ENCODE assay signal across 15 mouse cellular contexts in the genomic region with DNA sequence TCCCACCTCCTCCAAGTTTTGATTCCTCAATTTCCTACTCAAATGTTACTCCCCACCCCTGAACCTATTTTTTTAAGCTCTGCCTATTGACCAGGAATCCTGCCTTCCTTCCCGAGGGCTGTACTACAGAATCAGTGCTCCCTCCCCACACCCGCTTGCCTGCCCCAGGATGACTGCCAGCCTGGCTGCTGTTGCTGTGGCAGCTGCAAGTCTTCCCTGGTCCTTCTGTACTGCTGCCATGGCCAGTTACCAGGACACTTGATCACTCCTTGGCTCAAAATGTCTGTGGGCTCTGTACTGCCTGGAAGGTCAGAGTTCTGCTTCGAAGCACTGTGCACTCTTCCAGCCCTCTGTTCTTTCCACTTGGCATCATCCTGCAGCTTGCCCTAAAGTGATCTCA. TPM values are rescaled to one million over a fixed set of nuclear protein-coding genes. Genes with fewer than 3 reads are reported as not detected.
DNase-seq lines count a peak whose midpoint lies in the region; ATAC-seq and TF ChIP-seq lines count a peak whose summit lies in the region.
"Had no signal": no experiment of that assay in that cellular context is flagged by ENCODE, and none has a peak within 500 bp of the region (broad histone marks: within the 10 kb centered on the region; RNA-seq: fewer than 3 reads in every experiment).

No protein-coding gene starts in this region.

- WGBS in kidney, adult 2 months, result 53% methylated on average over 3 of the region's 3 CpGs
- WGBS in forebrain, embryonic 16.5 days, result 84% methylated on average over 3 of the region's 3 CpGs
- WGBS in forebrain, postnatal 0 days, result 74% methylated on average over 3 of the region's 3 CpGs

- no peak for TF ChIP-seq CTCF in kidney, adult 2 months (conservative IDR thresholded peaks at IDR 0.05; ENCODE audit: insufficient read depth, insufficient read length, low read depth, low read length)
- no peak for TF ChIP-seq CTCF in forebrain, postnatal 0 days (IDR thresholded peaks at IDR 0.05; ENCODE audit: low read depth)

- H3K4me3 ChIP-seq in kidney, adult 2 months (ENCODE audit: insufficient read depth, low read depth, low read length), result no peak overlapping the region
- H3K4me3 ChIP-seq in forebrain, embryonic 16.5 days (replicated peaks; ENCODE audit: low read length), result no peak overlapping the region
- no peak overlapping the region for H3K4me3 ChIP-seq in forebrain, postnatal 0 days (ENCODE audit: low read depth, low read length)
- H3K4me3 ChIP-seq: heart, embryonic 15.5 days; liver, embryonic 15.5 days; midbrain, embryonic 12.5 days had no signal

- TF ChIP-seq POLR2A in kidney, adult 2 months (IDR thresholded peaks at IDR 0.05; ENCODE audit: low read depth, low read length), result no peak

- peak; percentile 18 for DNase-seq in adrenal gland, postnatal 10 days
- no peak for DNase-seq in adrenal gland, postnatal 36 days
- peak; percentile 13 for DNase-seq in kidney, adult 2 months
- DNase-seq in kidney, postnatal 4 days, result no peak
- peak; percentile 19 for DNase-seq in Muller cell, postnatal 12 days (ENCODE audit: inconsistent ontology term)
- DNase-seq in heart, postnatal 14 days, result peak; percentile 48 to 59
- DNase-seq in forebrain, postnatal 0 days, result no peak
- DNase-seq: kidney, adult 18-20 months; thymus, postnatal 36 days had no signal

- H3K4me1 ChIP-seq in kidney, adult 2 months (ENCODE audit: control insufficient read depth, insufficient read depth, low read length), result no peaks in the 10 kb centered on the region
- no peaks in the 10 kb centered on the region for H3K4me1 ChIP-seq in forebrain, embryonic 16.5 days (replicated peaks; ENCODE audit: control insufficient read depth, insufficient read depth, low read length)
- no peaks in the 10 kb centered on the region for H3K4me1 ChIP-seq in forebrain, postnatal 0 days (ENCODE audit: insufficient read depth)
- H3K4me1 ChIP-seq: heart, embryonic 15.5 days; midbrain, embryonic 12.5 days had no signal

- intact Hi-C loops in heart, postnatal 14 days (cut with DNase I), result no loop called here

- no peak overlapping the region for H3K27ac ChIP-seq in kidney, adult 2 months (ENCODE audit: insufficient read depth, low read depth, low read length)
- no peak overlapping the region for H3K27ac ChIP-seq in forebrain, embryonic 16.5 days (ENCODE audit: low read length)
- H3K27ac ChIP-seq in forebrain, postnatal 0 days (ENCODE audit: low read depth, low read length), result no peak overlapping the region
- H3K27ac ChIP-seq: heart, embryonic 15.5 days; liver, embryonic 15.5 days; midbrain, embryonic 12.5 days had no signal

- no peak overlapping the region for H3K4me2 ChIP-seq in forebrain, embryonic 16.5 days (ENCODE audit: low read length)
- no peak overlapping the region for H3K4me2 ChIP-seq in forebrain, postnatal 0 days (ENCODE audit: low read depth)
- H3K4me2 ChIP-seq: heart, embryonic 15.5 days; liver, embryonic 15.5 days; midbrain, embryonic 12.5 days had no signal

- no peak for ATAC-seq in forebrain, embryonic 16.5 days
- no peak for ATAC-seq in forebrain, postnatal 0 days

- no peaks in the 10 kb centered on the region for H3K27me3 ChIP-seq in kidney, adult 2 months (replicated peaks; ENCODE audit: control insufficient read depth, insufficient read depth, low read length)
- H3K27me3 ChIP-seq in forebrain, embryonic 16.5 days (replicated peaks; ENCODE audit: control insufficient read depth, insufficient read depth, low read length), result no peaks in the 10 kb centered on the region
- H3K27me3 ChIP-seq in forebrain, postnatal 0 days (ENCODE audit: insufficient read depth, low read length), result no peaks in the 10 kb centered on the region
- H3K27me3 ChIP-seq: heart, embryonic 15.5 days; liver, embryonic 15.5 days; midbrain, embryonic 12.5 days had no signal

- no peak overlapping the region for H3K9ac ChIP-seq in forebrain, embryonic 16.5 days (replicated peaks; ENCODE audit: low read depth, low read length)
- no peak overlapping the region for H3K9ac ChIP-seq in forebrain, postnatal 0 days
- H3K9ac ChIP-seq: heart, embryonic 15.5 days; liver, embryonic 15.5 days; midbrain, embryonic 12.5 days had no signal

- no peaks in the 10 kb centered on the region for H3K9me3 ChIP-seq in forebrain, embryonic 16.5 days (ENCODE audit: control insufficient read depth, low read length)
- no peaks in the 10 kb centered on the region for H3K9me3 ChIP-seq in forebrain, postnatal 0 days (ENCODE audit: low read length)
- H3K9me3 ChIP-seq: G1E; heart, embryonic 15.5 days; liver, embryonic 15.5 days; midbrain, embryonic 12.5 days had no signal

- H3K36me3 ChIP-seq in kidney, adult 2 months (ENCODE audit: control insufficient read depth, insufficient read depth, low read length), result no peaks in the 10 kb centered on the region
- H3K36me3 ChIP-seq in forebrain, embryonic 16.5 days (ENCODE audit: control insufficient read depth, insufficient read depth), result peaks cover 30% of the 10 kb centered on the region
- H3K36me3 ChIP-seq in forebrain, postnatal 0 days (ENCODE audit: insufficient read depth), result peaks cover 77% of the 10 kb centered on the region

RNA-seq across cellular contexts. Expression of gene Ankrd61, which starts 4.6 kb away (rescaled TPM):
- not detected for total RNA-seq in adrenal gland, postnatal 10 days (2021)
- not detected for total RNA-seq in adrenal gland, postnatal 36 days (2021)
- 0.08 and 0.14 TPM in 2 replicates for polyA plus RNA-seq in kidney, adult 2 months (2012; rRNA removed)
- not detected for total RNA-seq in heart, postnatal 14 days (2021)
- polyA plus RNA-seq in forebrain, embryonic 16.5 days (2015; fragmentation: Nextera tagmentation; extraction: Ambion mirVana), result 0.17 and 0.72 TPM in 2 replicates
- not detected in 2 replicates for total RNA-seq in forebrain, postnatal 0 days (2014; rRNA removed)
- 0.13 TPM in 1 of 2 replicates, not detected in the other for polyA plus RNA-seq in forebrain, postnatal 0 days (2015; fragmentation: Nextera tagmentation; extraction: Ambion mirVana)
- polyA plus RNA-seq: G1E had no signal

RNA-seq across cellular contexts. Expression of gene Aimp2, which starts 7.5 kb away (rescaled TPM):
- 10 to 100 TPM; 34.3 to 38.6 TPM for total RNA-seq in adrenal gland, postnatal 10 days (2021)
- 10 to 100 TPM; 38.3 to 39.0 TPM for total RNA-seq in adrenal gland, postnatal 36 days (2021)
- 35.9 and 41.9 TPM in 2 replicates for polyA plus RNA-seq in kidney, adult 2 months (2012; rRNA removed)
- 10 to 100 TPM; 31.5 to 35.7 TPM for total RNA-seq in heart, postnatal 14 days (2021)
- 97.9 and 99.5 TPM in 2 replicates for polyA plus RNA-seq in forebrain, embryonic 16.5 days (2015; fragmentation: Nextera tagmentation; extraction: Ambion mirVana)
- 41.8 and 53.1 TPM in 2 replicates for total RNA-seq in forebrain, postnatal 0 days (2014; rRNA removed)
- 86.9 and 88.9 TPM in 2 replicates for polyA plus RNA-seq in forebrain, postnatal 0 days (2015; fragmentation: Nextera tagmentation; extraction: Ambion mirVana)

RNA-seq across cellular contexts. Expression of gene Pms2, which starts 7.7 kb away (rescaled TPM):
- total RNA-seq in adrenal gland, postnatal 10 days (2021), result 10 to 100 TPM in 1 of 2 experiments, 1 to 10 TPM in 1; 8.8 to 12.5 TPM
- total RNA-seq in adrenal gland, postnatal 36 days (2021), result 1 to 10 TPM; 9.3 to 9.4 TPM
- 2.0 and 2.5 TPM in 2 replicates for polyA plus RNA-seq in kidney, adult 2 months (2012; rRNA removed)
- total RNA-seq in heart, postnatal 14 days (2021), result 1 to 10 TPM; 5.6 to 7.6 TPM
- 27.8 and 33.0 TPM in 2 replicates for polyA plus RNA-seq in forebrain, embryonic 16.5 days (2015; fragmentation: Nextera tagmentation; extraction: Ambion mirVana)
- 19.6 and 28.4 TPM in 2 replicates for total RNA-seq in forebrain, postnatal 0 days (2014; rRNA removed)
- polyA plus RNA-seq in forebrain, postnatal 0 days (2015; fragmentation: Nextera tagmentation; extraction: Ambion mirVana), result 14.5 and 19.5 TPM in 2 replicates

RNA-seq across cellular contexts. Expression of gene Gm42421, which starts 25.9 kb away (rescaled TPM):
- total RNA-seq in adrenal gland, postnatal 10 days (2021), result not detected
- total RNA-seq in adrenal gland, postnatal 36 days (2021), result under 1 TPM in 1 of 2 experiments, not detected in 1; 0.46 TPM
- polyA plus RNA-seq in kidney, adult 2 months (2012; rRNA removed), result not detected in 2 replicates
- under 1 TPM in 1 of 2 experiments, not detected in 1; 0.50 TPM for total RNA-seq in heart, postnatal 14 days (2021)
- polyA plus RNA-seq in forebrain, embryonic 16.5 days (2015; fragmentation: Nextera tagmentation; extraction: Ambion mirVana), result 0.90 and 1.6 TPM in 2 replicates
- total RNA-seq in forebrain, postnatal 0 days (2014; rRNA removed), result 1.2 and 3.0 TPM in 2 replicates
- 0.50 and 1.2 TPM in 2 replicates for polyA plus RNA-seq in forebrain, postnatal 0 days (2015; fragmentation: Nextera tagmentation; extraction: Ambion mirVana)
- total RNA-seq: neutrophil, adult 5-6 weeks had no signal
- polyA plus RNA-seq: G1E had no signal

RNA-seq across cellular contexts. Expression of gene Rsph10b, which starts 30.7 kb away (rescaled TPM):
- 1 to 10 TPM in 1 of 2 experiments, under 1 TPM in 1; 0.78 to 1.2 TPM for total RNA-seq in adrenal gland, postnatal 10 days (2021)
- 1 to 10 TPM; 1.8 to 8.8 TPM for total RNA-seq in adrenal gland, postnatal 36 days (2021)
- polyA plus RNA-seq in kidney, adult 2 months (2012; rRNA removed), result 0.31 and 0.61 TPM in 2 replicates
- under 1 TPM; 0.34 to 0.53 TPM for total RNA-seq in heart, postnatal 14 days (2021)
- 2.3 and 4.1 TPM in 2 replicates for polyA plus RNA-seq in forebrain, embryonic 16.5 days (2015; fragmentation: Nextera tagmentation; extraction: Ambion mirVana)
- total RNA-seq in forebrain, postnatal 0 days (2014; rRNA removed), result 3.4 and 3.8 TPM in 2 replicates
- polyA plus RNA-seq in forebrain, postnatal 0 days (2015; fragmentation: Nextera tagmentation; extraction: Ambion mirVana), result 2.3 and 4.3 TPM in 2 replicates
- polyA plus RNA-seq: G1E had no signal

Comparison
In these comparisons a context has a peak if more than half of its experiments do, and no peak if none do; other contexts are left out.
1. DNase-seq: peak in adrenal gland, postnatal 10 days (single experiment), kidney, adult 2 months (single experiment), Muller cell, postnatal 12 days (single experiment) and heart, postnatal 14 days (2 of 2); none in adrenal gland, postnatal 36 days (0 of 2), kidney, postnatal 4 days (0 of 2) and forebrain, postnatal 0 days (single experiment).